Mouse (Mus musculus) skeletal muscle tissue, postnatal 0 days (tissue): ENCODE results near the gene Amt. TPM values are rescaled to one million over a fixed set of nuclear protein-coding genes. Genes with fewer than 3 reads are reported as not detected.

Source experiments
- polyA plus RNA-seq: library from polyadenylated mRNA; unstranded; fragments of >200 nt; fragmentation: Nextera tagmentation; extraction: Ambion mirVana; gene quantifications from 2 replicates; pipeline ENCODE4 v1.2.1, GENCODE M21; 2015

The Amt gene
- polyA plus RNA-seq: 2.1 and 2.4 TPM in 2 replicates

GRCm38 (mm10) chr9:108296453-108297355, at the start of gene Amt:
Gene Amt, plus strand, starts transcription at chr9:108296853.

GRCm38 (mm10) chr9:108263690-108264190, 32.9 kb upstream of the Amt start, which contains the start of gene Dag1:
Gene Dag1, minus strand, starts transcription at chr9:108263958.

GRCm38 (mm10) chr9:108290016-108290750, 6.5 kb upstream of the Amt start, which contains the start of gene Nicn1:
Gene Nicn1, plus strand, starts transcription at chr9:108290429.

GRCm38 (mm10) chr9:108305629-108306520, 9.2 kb downstream of the Amt start, which contains the start of the genes Rhoa and Tcta:
Gene Rhoa, plus strand, starts transcription at chr9:108306129.
Gene Tcta, minus strand, starts transcription at chr9:108306160.

DNA sequence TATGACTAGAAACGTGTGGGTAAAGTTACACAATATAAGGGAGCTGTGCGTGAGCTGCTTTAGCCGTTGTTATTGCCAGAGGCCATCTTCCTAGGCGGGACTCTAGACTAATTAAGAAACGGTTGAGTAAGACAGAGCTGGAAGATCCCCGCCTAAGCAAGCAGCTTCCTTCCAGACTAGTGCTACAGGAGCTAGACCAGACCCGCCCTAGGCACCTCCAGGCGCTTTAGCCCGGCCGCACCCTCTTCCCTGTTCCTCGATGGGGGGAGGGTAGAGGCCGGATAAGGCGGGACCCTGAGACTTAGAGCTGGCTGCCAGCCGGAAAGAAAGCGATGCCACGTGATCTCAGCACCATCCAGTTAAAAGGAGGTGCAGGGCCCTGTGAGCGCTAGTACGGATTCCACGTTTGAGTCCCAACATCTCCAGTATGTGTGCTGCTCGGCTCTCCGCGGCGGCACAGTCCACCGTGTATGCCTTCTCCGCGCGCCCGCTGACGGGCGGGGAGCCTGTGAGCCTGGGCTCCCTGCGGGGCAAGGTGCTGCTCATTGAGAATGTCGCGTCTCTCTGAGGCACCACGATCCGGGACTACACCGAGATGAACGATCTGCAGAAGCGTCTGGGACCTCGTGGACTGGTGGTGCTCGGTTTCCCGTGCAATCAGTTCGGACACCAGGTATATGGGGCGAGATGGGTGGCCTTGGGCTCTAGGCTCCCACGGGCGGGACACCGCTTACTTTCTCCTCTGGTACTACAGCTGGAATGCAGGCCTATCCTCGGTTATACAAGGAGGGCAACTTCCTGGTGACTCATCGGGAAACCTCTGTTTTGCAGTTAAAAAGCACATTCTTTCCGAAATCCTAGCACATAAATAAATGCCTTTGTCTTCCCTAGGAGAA, 42.5 kb downstream of the Amt start, which contains the start of gene Gpx1:
Gene Gpx1, plus strand, starts transcription at position 18 of the 896 bp plus-strand sequence.

GRCm38 (mm10) chr9:108347540-108348289, 51.1 kb downstream of the Amt start, which contains the start of gene Usp4:
Gene Usp4, plus strand, starts transcription at chr9:108347853.

Other genes starting within 250 kb of the Amt start
- 14.2 and 16.8 TPM in 2 replicates for gene Gmppb, start 247.6 kb upstream of the Amt start, polyA plus RNA-seq
- 0.86 and 1.2 TPM in 2 replicates for gene Amigo3, start 243.7 kb upstream of the Amt start, polyA plus RNA-seq
- gene Mst1, start 216.4 kb upstream of the Amt start, polyA plus RNA-seq: 0.19 and 0.44 TPM in 2 replicates
- gene Rnf123, start 213.5 kb upstream of the Amt start, polyA plus RNA-seq: 24.1 and 31.9 TPM in 2 replicates
- 25.7 and 28.6 TPM in 2 replicates for gene Apeh, start 202.2 kb upstream of the Amt start, polyA plus RNA-seq
- gene Bsn, start 106.5 kb upstream of the Amt start, polyA plus RNA-seq: 0.12 and 0.13 TPM in 2 replicates
- 160 and 165 TPM in 2 replicates for gene Dag1, start 32.9 kb upstream of the Amt start, polyA plus RNA-seq
- 13.9 and 14.8 TPM in 2 replicates for gene Nicn1, start 6.4 kb upstream of the Amt start, polyA plus RNA-seq
- 251 and 309 TPM in 2 replicates for gene Rhoa, start 9.3 kb downstream of the Amt start, polyA plus RNA-seq
- gene Tcta, start 9.3 kb downstream of the Amt start, polyA plus RNA-seq: 43.3 and 45.6 TPM in 2 replicates
- 242 and 328 TPM in 2 replicates for gene Gpx1, start 42.0 kb downstream of the Amt start, polyA plus RNA-seq
- 42.4 and 44.9 TPM in 2 replicates for gene Usp4, start 51.0 kb downstream of the Amt start, polyA plus RNA-seq
- gene 1700102P08Rik, start 96.0 kb downstream of the Amt start, polyA plus RNA-seq: 0.15 and 0.28 TPM in 2 replicates
- 0.45 and 0.71 TPM in 2 replicates for gene Ccdc36, start 131.6 kb downstream of the Amt start, polyA plus RNA-seq
- gene BC048562, start 139.6 kb downstream of the Amt start, polyA plus RNA-seq: not detected in 2 replicates
- gene Ccdc71, start 163.7 kb downstream of the Amt start, polyA plus RNA-seq: 22.3 and 24.9 TPM in 2 replicates
- 14.7 and 17.2 TPM in 2 replicates for gene Klhdc8b, start 164.7 kb downstream of the Amt start, polyA plus RNA-seq
- 34.7 and 41.0 TPM in 2 replicates for gene Lamb2, start 182.9 kb downstream of the Amt start, polyA plus RNA-seq
- gene Usp19, start 193.7 kb downstream of the Amt start, polyA plus RNA-seq: 38.7 and 43.0 TPM in 2 replicates
- 47.8 and 49.7 TPM in 2 replicates for gene Qars, start 210.9 kb downstream of the Amt start, polyA plus RNA-seq
- gene Qrich1, start 220.0 kb downstream of the Amt start, polyA plus RNA-seq: 62.0 and 62.6 TPM in 2 replicates